Mouse (Mus musculus): ENCODE results near the gene Ercc6l2.

The Ercc6l2 gene

GRCm38 (mm10) chr13:63929917-63930515, 115.0 kb downstream of the Ercc6l2 start:
- DNase-seq (ENCODE audit: low spot score in 2 of 2), result no peak

- no peak for DNase-seq (ENCODE audit: low spot score in 2 of 2)
These were observed 115.5 kb downstream of the Ercc6l2 start for GRCm38 (mm10) chr13:63930525-63930924.

GRCm38 (mm10) chr13:63936369-63936768, 121.3 kb downstream of the Ercc6l2 start:
- no peak for DNase-seq (ENCODE audit: low spot score in 2 of 2)

- DNase-seq (ENCODE audit: low spot score in 2 of 2), result no peak
These were observed 125.2 kb downstream of the Ercc6l2 start for GRCm38 (mm10) chr13:63940257-63940656.

GRCm38 (mm10) chr13:63941170-63941569, 126.1 kb downstream of the Ercc6l2 start:
- DNase-seq (ENCODE audit: low spot score in 2 of 2), result no peak

- no peak for DNase-seq (ENCODE audit: low spot score in 2 of 2)
These were observed 128.6 kb downstream of the Ercc6l2 start for GRCm38 (mm10) chr13:63943605-63944004.

- no peak for DNase-seq (ENCODE audit: low spot score in 2 of 2)
These were observed 129.4 kb downstream of the Ercc6l2 start for GRCm38 (mm10) chr13:63944344-63945021.
